Comparison of ENCODE assay signal across 17 mouse cellular contexts in the genomic region with DNA sequence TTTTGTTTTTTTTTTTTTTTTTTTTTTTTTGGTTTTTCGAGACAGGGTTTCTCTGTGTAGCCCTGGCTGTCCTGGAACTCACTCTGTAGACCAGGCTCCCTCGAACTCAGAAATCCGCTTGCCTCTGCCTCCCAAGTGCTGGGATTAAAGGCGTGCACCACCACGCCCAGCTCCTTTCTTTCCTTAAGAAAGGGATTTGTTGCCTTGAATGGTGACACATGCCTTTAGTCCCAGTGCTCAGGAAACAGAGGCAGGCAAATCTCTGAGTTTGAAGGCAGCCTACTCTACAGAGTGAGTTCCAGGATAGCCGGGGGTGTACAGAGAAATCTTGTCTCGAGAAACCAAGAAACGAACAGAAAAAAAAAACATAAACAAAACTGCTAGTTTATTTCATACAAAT. TPM values are rescaled to one million over a fixed set of nuclear protein-coding genes. Genes with fewer than 3 reads are reported as not detected.
"Had no signal": no experiment of that assay in that cellular context is flagged by ENCODE, and none has a peak within 500 bp of the region (broad histone marks: within the 10 kb centered on the region; RNA-seq: fewer than 3 reads in every experiment).

No protein-coding gene starts in this region.

RNA-seq across cellular contexts. Expression of gene Mbl2, which starts 23.7 kb away (rescaled TPM):
- polyA plus RNA-seq: cortical plate, adult 2 months; embryonic facial prominence, embryonic 10.5 days; embryonic facial prominence, embryonic 11.5 days; embryonic facial prominence, embryonic 12.5 days; embryonic facial prominence, embryonic 13.5 days; embryonic facial prominence, embryonic 14.5 days; forebrain, embryonic 10.5 days; forebrain, embryonic 11.5 days; forebrain, embryonic 12.5 days; forebrain, embryonic 13.5 days; forebrain, embryonic 14.5 days; forebrain, embryonic 15.5 days; forebrain, embryonic 16.5 days; forebrain, postnatal 0 days; frontal cortex, adult 2 months; gonadal fat pad, adult 2 months; heart, adult 2 months had no signal
